Mouse (Mus musculus): ENCODE measurements at regions not wholly inside any gene's neighbourhood (a gene's known extent, or its start where the extent isn't known, plus 50 kb on each side); places are given as distances from the start of the nearest gene placed in this dataset.
A peak's percentile ranks its signal among the peaks of the same experiment; 100 is the strongest.
"Not testable (repeated sequence)": the region's sequence is repeated elsewhere in the genome, so short reads cannot be mapped to it uniquely, and the experiment has no call there.

DNA sequence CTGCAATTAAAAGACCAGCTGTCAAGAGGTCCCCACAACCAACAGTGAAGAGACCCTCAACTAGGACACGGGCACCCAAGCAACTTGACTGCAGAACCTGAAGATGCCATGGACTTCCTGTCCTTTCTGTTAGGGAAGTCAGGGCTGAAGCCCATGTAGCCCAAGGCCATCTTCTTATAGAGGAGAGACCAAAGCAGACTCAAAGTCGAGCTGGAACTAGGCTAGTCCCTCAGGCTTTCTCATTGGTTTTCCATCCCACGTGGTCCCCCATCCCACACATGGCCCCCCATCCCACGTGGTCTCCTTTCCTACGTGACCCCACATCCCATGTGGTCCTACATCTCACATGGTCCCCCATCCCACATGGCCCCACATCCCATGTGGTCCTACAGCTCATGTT, 125.1 kb upstream of the Haao start:
- no peak overlapping the region for H3K9ac ChIP-seq (ENCODE audit: low read depth, low read length)
- WGBS (ENCODE audit: insufficient replicate concordance) = 79% methylated on average over 5 of the region's 5 CpGs

GRCm38 (mm10) chr17:83972470-83972869, 124.7 kb upstream of the Haao start:
- H3K27ac ChIP-seq (ENCODE audit: low read depth, low read length) = no peak overlapping the region
- ATAC-seq (replicated peaks; ENCODE audit: insufficient number of reproducible peaks, low FRiP score, low TSS enrichment) = no peak; the same call in 1 of the 2 replicates

More for the DNA sequence above, 125.1 kb upstream of the Haao start:
- Histone ChIP-seq H3K4me2 (no peak overlapping the region), H3K36me3 (ENCODE audit: control insufficient read depth, insufficient read depth, low read length) (no peaks in the 10 kb centered on the region), H3K27ac (ENCODE audit: low read depth, low read length) (no peak overlapping the region), H3K4me1 (ENCODE audit: control insufficient read depth, insufficient read depth, low read length) (peaks cover 9% of the 10 kb centered on the region), H3K9me3 (replicated peaks; ENCODE audit: control insufficient read depth, low read length) (no peaks in the 10 kb centered on the region), H3K27me3 (ENCODE audit: control insufficient read depth, insufficient read depth, low read length) (no peaks in the 10 kb centered on the region), H3K4me3 (ENCODE audit: low read depth, low read length) (no peak overlapping the region)
- no peak for ATAC-seq (replicated peaks; ENCODE audit: insufficient number of reproducible peaks, low FRiP score, low TSS enrichment)

DNA sequence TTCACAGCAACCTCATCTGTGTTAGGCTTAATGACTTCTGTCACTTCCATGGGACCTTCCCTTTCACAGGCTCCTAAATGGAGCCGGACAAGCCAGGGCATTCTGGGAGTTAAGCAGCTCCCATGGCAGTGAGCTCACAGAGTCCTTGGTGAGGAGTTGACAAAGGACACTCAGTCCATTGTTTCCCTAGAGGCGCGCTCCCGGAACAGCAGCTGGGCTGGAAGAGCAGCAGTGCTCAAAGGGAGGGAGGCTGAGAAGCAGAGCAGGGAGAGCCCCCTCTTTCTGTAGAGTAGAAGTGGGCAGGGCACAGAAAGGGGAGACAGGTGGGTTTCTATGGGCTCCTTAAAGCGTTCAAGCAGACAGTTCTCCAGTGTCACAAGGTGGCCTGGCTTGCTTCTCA, 124.3 kb upstream of the Haao start:
- H3K27ac ChIP-seq (ENCODE audit: low read depth, low read length) = no peak overlapping the region
- H3K4me3 ChIP-seq (ENCODE audit: low read depth, low read length) = no peak overlapping the region
- no peaks in the 10 kb centered on the region for H3K9me3 ChIP-seq (replicated peaks; ENCODE audit: control insufficient read depth, low read length)
- H3K27me3 ChIP-seq (ENCODE audit: control insufficient read depth, insufficient read depth, low read length) = no peaks in the 10 kb centered on the region
- no peak overlapping the region for H3K9ac ChIP-seq (ENCODE audit: low read depth, low read length)
- peaks cover 5% of the 10 kb centered on the region for H3K4me1 ChIP-seq (ENCODE audit: control insufficient read depth, insufficient read depth, low read length)
- no peak for ATAC-seq (replicated peaks; ENCODE audit: insufficient number of reproducible peaks, low FRiP score, low TSS enrichment)
- WGBS (ENCODE audit: insufficient replicate concordance) = 51% methylated on average over 5 of the region's 5 CpGs
- no peak overlapping the region for H3K4me2 ChIP-seq
- no peaks in the 10 kb centered on the region for H3K36me3 ChIP-seq (ENCODE audit: control insufficient read depth, insufficient read depth, low read length)

More at GRCm38 (mm10) chr17:83972470-83972869, 124.7 kb upstream of the Haao start:
- Histone ChIP-seq H3K4me2 (no peak overlapping the region), H3K4me3 (ENCODE audit: low read depth, low read length) (no peak overlapping the region), H3K9ac (ENCODE audit: low read depth, low read length) (no peak overlapping the region), H3K36me3 (ENCODE audit: control insufficient read depth, insufficient read depth, low read length) (no peaks in the 10 kb centered on the region), H3K4me1 (ENCODE audit: control insufficient read depth, insufficient read depth, low read length) (peaks cover 5% of the 10 kb centered on the region), H3K9me3 (replicated peaks; ENCODE audit: control insufficient read depth, low read length) (no peaks in the 10 kb centered on the region), H3K27me3 (ENCODE audit: control insufficient read depth, insufficient read depth, low read length) (no peaks in the 10 kb centered on the region)
- WGBS (ENCODE audit: insufficient replicate concordance) = 81% methylated on average over 4 of the region's 4 CpGs

DNA sequence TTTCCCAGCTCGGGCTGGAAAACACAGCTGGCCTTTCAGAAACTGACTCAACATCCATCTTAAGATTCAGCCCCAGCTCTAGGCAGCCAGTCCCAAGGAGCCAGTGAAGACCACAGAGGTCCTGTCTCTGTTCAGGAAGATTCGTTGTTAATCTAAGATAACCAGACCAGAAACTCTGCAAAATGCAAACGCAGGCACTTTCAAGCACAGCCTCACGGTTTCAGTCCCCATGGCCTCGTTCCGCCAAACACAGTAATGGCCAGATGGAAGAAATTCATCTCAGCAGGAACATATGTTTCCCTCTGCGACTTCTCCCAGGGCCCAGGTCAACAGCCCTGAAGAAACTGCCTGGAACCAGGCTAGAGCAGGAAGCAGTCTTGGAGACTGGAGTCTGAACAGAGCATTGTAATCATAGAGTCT, 121.7 kb upstream of the Haao start:
- H3K4me1 ChIP-seq (ENCODE audit: control insufficient read depth, insufficient read depth, low read length) = peaks cover 12% of the 10 kb centered on the region
- H3K36me3 ChIP-seq (ENCODE audit: control insufficient read depth, insufficient read depth, low read length) = no peaks in the 10 kb centered on the region
- no peak overlapping the region for H3K4me2 ChIP-seq
- H3K9me3 ChIP-seq (replicated peaks; ENCODE audit: control insufficient read depth, low read length) = no peaks in the 10 kb centered on the region
- no peak overlapping the region for H3K27ac ChIP-seq (ENCODE audit: low read depth, low read length)
- ATAC-seq (replicated peaks; ENCODE audit: insufficient number of reproducible peaks, low FRiP score, low TSS enrichment) = no peak
- H3K27me3 ChIP-seq (ENCODE audit: control insufficient read depth, insufficient read depth, low read length) = no peaks in the 10 kb centered on the region
- no peak overlapping the region for H3K4me3 ChIP-seq (ENCODE audit: low read depth, low read length)
- WGBS (ENCODE audit: insufficient replicate concordance) = 58% methylated on average over 7 of the region's 7 CpGs
- no peak overlapping the region for H3K9ac ChIP-seq (ENCODE audit: low read depth, low read length)

DNA sequence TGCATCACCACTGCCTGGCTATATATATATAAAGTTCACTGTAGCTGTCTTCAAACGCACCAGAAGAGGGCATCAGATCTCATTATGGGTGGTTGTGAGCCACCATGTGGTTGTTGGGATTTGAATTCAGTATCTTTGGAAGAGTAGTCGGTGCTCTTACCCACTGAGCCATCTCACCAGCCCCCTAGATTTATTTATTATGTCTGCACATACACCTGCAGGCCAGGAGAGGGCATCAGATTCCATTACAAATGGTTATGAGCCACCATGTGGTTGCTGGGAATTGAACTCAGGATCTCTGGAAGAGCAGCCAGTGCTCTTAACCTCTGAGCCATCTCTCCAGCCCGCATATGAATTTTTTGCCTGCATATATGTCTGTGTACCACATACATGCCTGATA, 120.4 kb upstream of the Haao start:
- WGBS (ENCODE audit: insufficient replicate concordance) = 80% methylated on average over 3 of the region's 3 CpGs
- not testable (repeated sequence) for ATAC-seq (replicated peaks; ENCODE audit: insufficient number of reproducible peaks, low FRiP score, low TSS enrichment); H3K9me3 ChIP-seq (replicated peaks; ENCODE audit: control insufficient read depth, low read length); H3K27me3 ChIP-seq (ENCODE audit: control insufficient read depth, insufficient read depth, low read length); H3K4me2 ChIP-seq; H3K36me3 ChIP-seq (ENCODE audit: control insufficient read depth, insufficient read depth, low read length); H3K4me3 ChIP-seq (ENCODE audit: low read depth, low read length); H3K27ac ChIP-seq (ENCODE audit: low read depth, low read length); H3K4me1 ChIP-seq (ENCODE audit: control insufficient read depth, insufficient read depth, low read length); H3K9ac ChIP-seq (ENCODE audit: low read depth, low read length)

- Histone ChIP-seq H3K27me3 (ENCODE audit: control insufficient read depth, insufficient read depth, low read length) (no peaks in the 10 kb centered on the region), H3K27ac (ENCODE audit: low read depth, low read length) (no peak overlapping the region), H3K4me2 (no peak overlapping the region), H3K36me3 (ENCODE audit: control insufficient read depth, insufficient read depth, low read length) (no peaks in the 10 kb centered on the region), H3K9ac (ENCODE audit: low read depth, low read length) (no peak overlapping the region), H3K4me3 (ENCODE audit: low read depth, low read length) (no peak overlapping the region), H3K4me1 (ENCODE audit: control insufficient read depth, insufficient read depth, low read length) (peaks cover 12% of the 10 kb centered on the region; the same call in 1 of the 2 replicates), H3K9me3 (replicated peaks; ENCODE audit: control insufficient read depth, low read length) (no peaks in the 10 kb centered on the region)
- ATAC-seq (replicated peaks; ENCODE audit: insufficient number of reproducible peaks, low FRiP score, low TSS enrichment) = no peak
- WGBS (ENCODE audit: insufficient replicate concordance) = 81% methylated on average over 6 of the region's 6 CpGs
These were observed 119.2 kb upstream of the Haao start for GRCm38 (mm10) chr17:83967007-83967406.

DNA sequence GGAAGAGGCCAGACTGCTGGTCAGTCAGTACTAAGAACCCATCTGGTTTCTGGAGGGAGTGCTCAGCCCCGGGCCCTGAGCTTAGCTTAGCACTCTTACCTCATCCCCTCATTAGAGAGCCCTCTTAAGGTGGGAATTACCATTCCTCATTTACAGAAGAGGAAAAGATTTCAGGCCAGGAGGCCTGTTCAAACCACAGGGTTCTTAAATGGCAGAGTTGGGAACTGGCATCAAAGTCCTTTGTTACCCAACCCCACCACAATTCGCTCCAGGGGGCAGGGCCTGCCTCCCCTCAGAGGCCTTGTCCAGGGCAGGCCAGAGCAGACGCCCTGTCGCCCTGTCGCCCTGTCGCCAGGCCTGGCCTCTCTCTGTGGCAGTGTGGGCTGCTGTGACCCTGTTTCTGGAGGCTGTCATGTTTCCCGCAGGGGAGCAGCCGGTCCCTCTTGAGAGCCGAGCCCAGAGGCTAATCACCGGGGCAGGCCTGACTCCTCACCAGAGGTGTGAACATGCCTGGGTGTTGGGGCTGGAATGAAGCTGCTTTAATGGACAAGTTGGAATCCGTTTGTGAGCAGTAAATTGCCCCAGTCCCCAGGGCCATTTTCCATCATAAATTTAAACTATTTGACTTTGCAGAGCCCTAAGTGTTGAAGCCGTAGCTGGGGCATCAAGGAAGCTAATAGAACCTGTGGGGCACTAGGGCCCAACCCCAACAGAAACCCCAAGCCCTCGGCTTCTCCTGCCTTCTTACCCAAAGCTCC, 116.9 kb upstream of the Haao start:
- no peak for ATAC-seq (replicated peaks; ENCODE audit: insufficient number of reproducible peaks, low FRiP score, low TSS enrichment)
- H3K27me3 ChIP-seq (ENCODE audit: control insufficient read depth, insufficient read depth, low read length) = no peaks in the 10 kb centered on the region
- no peak overlapping the region for H3K4me2 ChIP-seq
- peaks cover 20% of the 10 kb centered on the region for H3K4me1 ChIP-seq (ENCODE audit: control insufficient read depth, insufficient read depth, low read length)
- H3K4me3 ChIP-seq (ENCODE audit: low read depth, low read length) = no peak overlapping the region
- H3K27ac ChIP-seq (ENCODE audit: low read depth, low read length) = peak overlapping the region; percentile 30; the same call in 1 of the 2 replicates
- no peaks in the 10 kb centered on the region for H3K36me3 ChIP-seq (ENCODE audit: control insufficient read depth, insufficient read depth, low read length)
- H3K9me3 ChIP-seq (replicated peaks; ENCODE audit: control insufficient read depth, low read length) = no peaks in the 10 kb centered on the region
- no peak overlapping the region for H3K9ac ChIP-seq (ENCODE audit: low read depth, low read length)
- 34% methylated on average over 13 of the region's 13 CpGs for WGBS (ENCODE audit: insufficient replicate concordance)

GRCm38 (mm10) chr17:83963561-83963960, 115.8 kb upstream of the Haao start:
- Histone ChIP-seq H3K27ac (ENCODE audit: low read depth, low read length) (no peak overlapping the region), H3K36me3 (ENCODE audit: control insufficient read depth, insufficient read depth, low read length) (no peaks in the 10 kb centered on the region), H3K4me3 (ENCODE audit: low read depth, low read length) (no peak overlapping the region), H3K4me1 (ENCODE audit: control insufficient read depth, insufficient read depth, low read length) (peaks cover 25% of the 10 kb centered on the region), H3K4me2 (no peak overlapping the region), H3K9me3 (replicated peaks; ENCODE audit: control insufficient read depth, low read length) (no peaks in the 10 kb centered on the region), H3K9ac (ENCODE audit: low read depth, low read length) (no peak overlapping the region), H3K27me3 (ENCODE audit: control insufficient read depth, insufficient read depth, low read length) (no peaks in the 10 kb centered on the region)
- WGBS (ENCODE audit: insufficient replicate concordance) = 71% methylated on average over 8 of the region's 8 CpGs
- no peak for ATAC-seq (replicated peaks; ENCODE audit: insufficient number of reproducible peaks, low FRiP score, low TSS enrichment)

- no peak for ATAC-seq (replicated peaks; ENCODE audit: insufficient number of reproducible peaks, low FRiP score, low TSS enrichment)
- Histone ChIP-seq H3K4me3 (ENCODE audit: low read depth, low read length) (no peak overlapping the region), H3K27me3 (ENCODE audit: control insufficient read depth, insufficient read depth, low read length) (no peaks in the 10 kb centered on the region), H3K9me3 (replicated peaks; ENCODE audit: control insufficient read depth, low read length) (no peaks in the 10 kb centered on the region), H3K4me1 (ENCODE audit: control insufficient read depth, insufficient read depth, low read length) (peaks cover 31% of the 10 kb centered on the region), H3K4me2 (no peak overlapping the region), H3K27ac (ENCODE audit: low read depth, low read length) (no peak overlapping the region), H3K9ac (ENCODE audit: low read depth, low read length) (no peak overlapping the region), H3K36me3 (ENCODE audit: control insufficient read depth, insufficient read depth, low read length) (no peaks in the 10 kb centered on the region)
- 26% methylated on average over 4 of the region's 4 CpGs for WGBS (ENCODE audit: insufficient replicate concordance)
These were observed 115.1 kb upstream of the Haao start for GRCm38 (mm10) chr17:83962841-83963240.
